Mouse (Mus musculus): ENCODE measurements at regions not wholly inside any gene's neighbourhood (a gene's known extent, or its start where the extent isn't known, plus 50 kb on each side); places are given as distances from the start of the nearest gene placed in this dataset.
A peak's percentile ranks its signal among the peaks of the same experiment; 100 is the strongest.

DNA sequence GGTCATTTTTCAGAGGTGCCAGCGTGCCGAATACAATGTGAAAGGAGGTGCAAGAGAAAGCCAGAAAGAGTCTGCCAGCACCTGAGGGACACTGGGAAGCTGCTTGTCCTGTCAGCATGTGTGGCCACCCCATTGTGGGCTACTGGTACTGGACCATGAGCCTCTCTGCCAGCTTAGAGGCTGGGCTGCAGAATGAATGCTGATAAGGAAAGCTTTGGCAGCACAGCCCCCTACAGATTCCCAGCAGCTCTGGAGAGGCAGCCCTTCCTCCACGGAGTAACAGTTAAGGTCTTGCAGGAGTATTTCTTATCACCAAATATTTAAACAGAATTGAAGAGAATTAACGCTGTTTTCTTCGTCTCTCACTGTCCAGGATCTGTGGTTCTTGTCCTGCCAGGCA, 199.5 kb downstream of the Gadd45g start:
- Histone ChIP-seq H3K27ac (no peak overlapping the region), H3K9ac (no peak overlapping the region), H3K4me3 (replicated peaks) (no peak overlapping the region), H3K4me2 (replicated peaks) (peak overlapping the region; percentile 22), H3K27me3 (replicated peaks) (no peaks in the 10 kb centered on the region), H3K4me1 (replicated peaks) (peaks cover 21% of the 10 kb centered on the region), H3K9me3 (no peaks in the 10 kb centered on the region), H3K36me3 (no peaks in the 10 kb centered on the region)
- no peak for ATAC-seq
- 30% methylated on average over 5 of the region's 5 CpGs for WGBS

DNA sequence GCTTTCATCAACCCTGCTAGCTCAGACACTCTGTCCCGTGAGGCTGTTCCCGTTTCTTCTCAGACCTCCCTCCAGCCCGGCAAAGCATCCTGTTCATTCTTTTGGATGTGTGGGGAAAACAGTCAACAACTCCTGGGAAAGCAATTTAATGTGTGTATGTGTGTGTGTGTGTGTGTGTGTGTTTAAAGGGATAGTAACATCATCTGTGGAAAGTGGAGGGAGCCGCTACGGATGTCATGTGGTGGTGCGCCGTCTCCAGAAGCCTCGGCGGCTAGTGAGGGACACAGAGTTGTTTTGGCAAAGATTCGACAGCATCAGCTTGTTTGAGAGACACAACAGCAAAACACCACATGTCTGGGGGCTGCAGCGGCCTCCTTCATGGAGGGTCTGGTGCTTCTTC, 200.2 kb downstream of the Gadd45g start:
- WGBS, result 56% methylated on average over 11 of the region's 11 CpGs

DNA sequence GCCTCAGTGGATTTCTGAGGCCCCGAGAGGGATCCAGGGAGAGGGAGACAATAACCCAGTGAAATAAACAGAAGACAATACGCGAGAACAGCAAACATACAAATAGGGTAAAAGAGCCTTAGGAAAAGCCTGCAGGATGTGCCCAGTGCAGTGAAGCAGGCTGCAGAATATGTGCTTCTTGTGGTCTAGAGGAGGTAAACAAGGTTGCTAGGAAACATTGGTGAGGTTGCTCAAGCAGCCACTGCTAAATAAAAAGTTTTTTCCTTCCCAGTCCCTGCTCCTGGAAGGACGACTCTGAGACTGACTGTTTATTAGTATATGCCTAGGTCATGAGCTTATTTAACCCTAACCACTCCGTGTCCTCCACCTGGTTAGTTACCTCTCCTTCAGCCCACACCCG, 201.5 kb downstream of the Gadd45g start:
- 71% methylated on average over 6 of the region's 6 CpGs for WGBS
- Histone ChIP-seq H3K9me3 (no peaks in the 10 kb centered on the region), H3K27me3 (replicated peaks) (no peaks in the 10 kb centered on the region), H3K4me3 (replicated peaks) (no peak overlapping the region), H3K4me1 (replicated peaks) (peaks cover 7% of the 10 kb centered on the region; the same call in 1 of the 2 replicates), H3K4me2 (replicated peaks) (no peak overlapping the region), H3K36me3 (no peaks in the 10 kb centered on the region), H3K27ac (no peak overlapping the region), H3K9ac (no peak overlapping the region)
- ATAC-seq, result no peak

More for the DNA sequence above, 200.2 kb downstream of the Gadd45g start:
- Histone ChIP-seq H3K27ac (peak overlapping the region; percentile 17; the same call in 1 of the 2 replicates), H3K4me3 (replicated peaks) (no peak overlapping the region), H3K9ac (no peak overlapping the region), H3K4me1 (replicated peaks) (peaks cover 15% of the 10 kb centered on the region), H3K4me2 (replicated peaks) (no peak overlapping the region), H3K9me3 (no peaks in the 10 kb centered on the region), H3K36me3 (no peaks in the 10 kb centered on the region), H3K27me3 (replicated peaks) (no peaks in the 10 kb centered on the region)
- 0 out of 2 replicates have a peak, but pooled peaks have one; percentile 19 for ATAC-seq

DNA sequence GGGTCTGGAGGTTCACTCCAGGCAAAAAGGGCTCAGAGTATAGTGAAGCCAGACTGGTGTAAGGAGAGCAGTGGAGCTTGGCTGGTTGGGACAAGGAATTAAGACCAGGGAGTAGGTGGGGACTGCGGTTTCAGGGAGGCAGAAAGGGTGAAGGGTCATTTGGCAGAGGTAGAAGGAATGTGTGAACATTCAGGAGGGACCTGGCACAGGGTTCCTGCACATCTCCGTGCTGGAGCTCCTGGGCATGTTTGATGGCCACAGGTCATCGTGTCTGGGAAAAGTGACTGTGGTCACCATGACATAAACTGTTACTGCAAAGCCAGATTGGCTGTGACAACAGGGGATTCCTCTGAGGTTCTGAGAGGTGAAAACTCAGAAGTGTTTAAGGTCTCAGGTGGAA, 202.3 kb downstream of the Gadd45g start:
- Histone ChIP-seq H3K27me3 (replicated peaks) (no peaks in the 10 kb centered on the region), H3K9me3 (no peaks in the 10 kb centered on the region), H3K4me3 (replicated peaks) (no peak overlapping the region), H3K4me1 (replicated peaks) (peaks cover 7% of the 10 kb centered on the region; the same call in 1 of the 2 replicates), H3K9ac (no peak overlapping the region), H3K27ac (no peak overlapping the region), H3K4me2 (replicated peaks) (no peak overlapping the region), H3K36me3 (no peaks in the 10 kb centered on the region)
- no peak for ATAC-seq
- 78% methylated on average over 3 of the region's 3 CpGs for WGBS

DNA sequence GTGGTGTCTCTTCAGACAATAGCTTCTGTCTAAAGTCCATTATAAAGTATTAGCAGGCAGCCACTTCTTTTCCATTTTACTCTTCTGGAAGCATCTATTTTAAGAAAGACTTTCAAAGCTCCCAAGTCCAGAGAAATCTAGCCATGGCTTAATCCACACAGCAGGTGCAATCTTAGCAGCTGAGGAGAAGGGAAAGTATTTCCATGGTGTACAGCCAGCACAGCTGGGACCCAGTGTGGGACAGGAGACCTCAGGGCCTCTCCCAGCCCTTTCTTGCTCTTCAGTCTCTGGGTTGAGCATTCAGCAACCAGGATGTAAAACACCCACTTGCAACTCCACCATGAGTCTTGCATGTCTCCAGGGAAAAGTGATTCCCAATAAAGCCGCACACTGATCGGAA, 202.8 kb downstream of the Gadd45g start:
- Histone ChIP-seq H3K27ac (no peak overlapping the region), H3K4me3 (replicated peaks) (no peak overlapping the region), H3K9ac (no peak overlapping the region), H3K9me3 (no peaks in the 10 kb centered on the region), H3K4me1 (replicated peaks) (peaks cover 7% of the 10 kb centered on the region; the same call in 1 of the 2 replicates), H3K36me3 (no peaks in the 10 kb centered on the region), H3K4me2 (replicated peaks) (no peak overlapping the region), H3K27me3 (replicated peaks) (no peaks in the 10 kb centered on the region)
- 100% methylated on average over 2 of the region's 2 CpGs for WGBS
- no peak for ATAC-seq

DNA sequence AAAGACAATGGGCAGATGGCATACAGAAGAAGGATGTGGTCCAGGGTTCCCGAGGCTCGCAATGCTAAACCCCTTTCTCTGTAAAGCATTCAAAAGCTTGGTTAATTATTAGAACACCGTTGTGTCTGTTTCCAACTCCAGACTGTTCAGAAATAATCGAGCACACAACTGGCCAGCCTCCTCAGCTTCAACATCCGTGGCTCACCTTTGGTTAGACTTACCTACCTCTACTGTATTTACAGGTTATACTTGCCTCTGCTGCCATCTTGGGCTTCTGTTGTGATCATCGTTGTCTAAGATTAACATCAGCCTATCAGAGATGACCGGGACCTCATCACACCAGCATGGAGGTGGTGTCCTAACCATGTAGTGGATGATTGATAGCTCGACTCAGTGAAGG, 209.3 kb downstream of the Gadd45g start:
- no peak for ATAC-seq

DNA sequence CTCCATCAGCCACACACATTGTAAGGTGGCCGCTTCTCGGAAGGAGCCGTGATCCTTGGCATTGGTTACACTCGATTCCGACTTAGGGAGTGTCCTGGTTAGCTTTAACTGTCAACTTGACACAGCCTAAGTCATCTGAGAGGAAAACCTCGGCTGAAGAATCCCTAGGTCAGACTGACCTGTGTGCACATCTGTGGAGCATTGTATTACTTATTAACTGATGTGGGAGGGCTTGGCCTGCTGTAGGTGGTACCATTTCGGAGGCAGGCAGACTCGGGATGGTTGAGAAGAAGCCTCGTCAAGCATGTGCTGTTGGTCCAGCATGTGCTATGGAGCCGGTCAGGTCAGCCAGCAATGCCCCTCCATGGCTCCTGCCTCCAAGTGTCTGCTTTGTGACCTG, 211.0 kb downstream of the Gadd45g start:
- 44% methylated on average over 10 of the region's 10 CpGs for WGBS
- H3K9me3 ChIP-seq, result no peaks in the 10 kb centered on the region
- H3K27me3 ChIP-seq (replicated peaks), result no peaks in the 10 kb centered on the region
- H3K4me2 ChIP-seq (replicated peaks), result no peak overlapping the region
- H3K4me3 ChIP-seq (replicated peaks), result no peak overlapping the region
- H3K9ac ChIP-seq, result no peak overlapping the region
- peaks cover 5% of the 10 kb centered on the region; the same call in 1 of the 2 replicates for H3K4me1 ChIP-seq (replicated peaks)
- no peaks in the 10 kb centered on the region for H3K36me3 ChIP-seq
- H3K27ac ChIP-seq, result no peak overlapping the region
- ATAC-seq, result no peak

More for the DNA sequence above, 209.3 kb downstream of the Gadd45g start:
- no peaks in the 10 kb centered on the region for H3K9me3 ChIP-seq
- peaks cover 5% of the 10 kb centered on the region; the same call in 1 of the 2 replicates for H3K4me1 ChIP-seq (replicated peaks)
- H3K4me3 ChIP-seq (replicated peaks), result no peak overlapping the region
- no peak overlapping the region for H3K27ac ChIP-seq
- H3K4me2 ChIP-seq (replicated peaks), result no peak overlapping the region
- no peak overlapping the region for H3K9ac ChIP-seq
- 87% methylated on average over 8 of the region's 8 CpGs for WGBS
- H3K27me3 ChIP-seq (replicated peaks), result no peaks in the 10 kb centered on the region
- no peaks in the 10 kb centered on the region for H3K36me3 ChIP-seq

DNA sequence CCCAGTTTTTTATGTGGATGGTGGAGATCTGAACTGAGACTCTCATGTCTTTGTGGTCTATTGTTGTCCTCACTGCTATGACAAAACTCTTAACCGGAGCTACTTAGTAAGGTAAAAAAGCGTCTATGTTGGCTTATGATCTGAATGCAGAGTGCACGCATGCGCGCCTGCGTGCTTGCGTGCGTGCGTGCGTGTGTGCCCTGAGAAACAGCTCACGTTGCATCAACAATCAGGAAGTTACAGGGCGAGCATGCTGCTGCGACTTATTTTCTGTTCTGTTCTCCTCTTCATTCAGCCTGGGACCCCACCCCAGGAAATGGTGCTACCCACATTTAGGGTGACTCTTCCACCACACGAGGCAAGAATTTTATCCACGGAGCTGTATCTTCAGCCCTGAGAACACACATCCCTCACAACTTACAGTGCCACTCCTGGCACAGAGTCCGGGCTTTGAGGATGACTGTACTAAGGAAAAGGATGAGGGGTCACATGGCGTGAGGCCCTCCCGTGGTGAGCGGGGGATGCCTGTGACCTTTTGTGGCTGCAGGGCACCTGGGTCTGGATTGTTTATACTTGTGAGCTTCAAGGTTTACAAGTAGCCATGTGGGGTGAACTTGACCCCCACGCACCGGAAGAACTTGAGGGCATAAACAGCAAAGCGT, 213.4 kb downstream of the Gadd45g start:
- Histone ChIP-seq H3K27me3 (replicated peaks) (no peaks in the 10 kb centered on the region), H3K4me2 (replicated peaks) (no peak overlapping the region; the same call in 1 of the 2 replicates), H3K4me1 (replicated peaks) (peaks cover 5% of the 10 kb centered on the region; the same call in 1 of the 2 replicates), H3K9ac (no peak overlapping the region), H3K4me3 (replicated peaks) (no peak overlapping the region), H3K27ac (peak overlapping the region; percentile 61; the same call in 1 of the 2 replicates), H3K36me3 (no peaks in the 10 kb centered on the region), H3K9me3 (no peaks in the 10 kb centered on the region)
- ATAC-seq, result peak; percentile 58
- 67% methylated on average over 22 of the region's 22 CpGs for WGBS

DNA sequence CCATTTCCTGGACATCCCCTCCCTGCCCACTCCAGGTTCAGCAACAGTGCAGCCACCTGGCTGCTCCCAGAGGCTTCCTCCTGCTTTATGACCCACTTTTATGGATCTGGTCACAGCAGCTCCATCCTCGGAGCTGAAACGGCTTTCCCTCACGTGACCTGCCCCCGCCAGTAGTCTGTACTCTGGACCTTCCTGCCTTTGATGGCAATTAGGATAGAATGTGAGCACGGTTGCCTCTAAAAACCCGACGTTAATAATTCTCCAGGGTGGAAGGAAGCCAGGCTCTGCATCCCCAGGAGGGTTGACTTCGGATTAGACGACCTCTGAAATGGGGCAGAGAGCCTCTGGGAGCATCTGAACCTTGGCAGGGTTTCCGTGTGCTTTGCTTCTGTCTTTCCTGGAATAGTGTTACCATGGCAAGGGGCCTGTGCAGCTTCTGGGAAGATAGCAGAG, 214.0 kb downstream of the Gadd45g start:
- peak overlapping the region; percentile 61; the same call in 1 of the 2 replicates for H3K27ac ChIP-seq
- no peak overlapping the region; the same call in 1 of the 2 replicates for H3K4me2 ChIP-seq (replicated peaks)
- no peaks in the 10 kb centered on the region for H3K9me3 ChIP-seq
- H3K27me3 ChIP-seq (replicated peaks), result no peaks in the 10 kb centered on the region
- no peaks in the 10 kb centered on the region for H3K36me3 ChIP-seq
- H3K9ac ChIP-seq, result no peak overlapping the region
- H3K4me1 ChIP-seq (replicated peaks), result peaks cover 5% of the 10 kb centered on the region; the same call in 1 of the 2 replicates
- H3K4me3 ChIP-seq (replicated peaks), result no peak overlapping the region
- WGBS, result 32% methylated on average over 10 of the region's 10 CpGs
- ATAC-seq, result peak; percentile 93

DNA sequence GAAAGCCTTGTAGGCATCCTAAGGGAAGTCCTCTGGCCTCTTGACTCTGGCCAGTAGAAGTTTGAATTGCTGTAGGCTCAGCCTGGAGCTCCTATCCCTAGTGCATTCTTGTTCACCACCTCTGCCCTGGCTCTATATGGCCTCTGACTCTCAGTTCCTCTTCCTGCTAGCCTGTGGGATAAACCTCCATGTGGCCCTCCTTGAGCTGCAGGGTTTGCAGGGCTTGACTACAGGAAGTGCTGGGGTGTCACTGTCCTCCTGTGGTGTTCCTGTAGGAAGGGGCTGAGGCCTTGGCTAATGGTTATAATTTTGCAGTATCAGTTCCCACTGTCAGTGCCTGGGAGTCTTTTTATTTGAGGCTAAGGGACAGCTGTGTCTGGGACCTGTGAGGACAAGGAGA, 215.0 kb downstream of the Gadd45g start:
- Histone ChIP-seq H3K9ac (no peak overlapping the region), H3K27me3 (replicated peaks) (no peaks in the 10 kb centered on the region), H3K36me3 (no peaks in the 10 kb centered on the region), H3K27ac (0 out of 2 replicates have a peak overlapping the region, but pooled peaks have one; percentile 5), H3K4me3 (replicated peaks) (no peak overlapping the region), H3K9me3 (no peaks in the 10 kb centered on the region), H3K4me2 (replicated peaks) (no peak overlapping the region), H3K4me1 (replicated peaks) (peaks cover 5% of the 10 kb centered on the region; the same call in 1 of the 2 replicates)
- ATAC-seq, result no peak

DNA sequence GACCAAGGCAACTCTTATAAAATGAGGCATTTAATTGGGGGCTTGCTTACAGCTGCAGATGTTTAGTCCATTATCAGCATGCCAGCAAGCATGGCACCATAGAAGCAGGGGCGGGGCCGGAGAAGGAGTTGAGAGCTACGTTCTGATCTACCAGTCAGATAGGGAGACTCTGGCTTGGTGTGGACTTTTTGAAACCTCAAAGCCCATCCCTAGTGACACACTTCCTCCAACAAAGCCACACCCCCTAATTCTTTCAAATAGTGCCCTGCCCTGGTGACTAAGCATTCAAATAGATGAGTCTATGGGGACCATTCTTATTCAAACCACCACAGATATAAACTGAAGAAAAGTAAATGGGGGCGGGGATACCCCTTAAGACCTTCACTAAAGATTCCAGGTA, 215.4 kb downstream of the Gadd45g start:
- Histone ChIP-seq H3K27ac (0 out of 2 replicates have a peak overlapping the region, but pooled peaks have one; percentile 5), H3K4me1 (replicated peaks) (peaks cover 5% of the 10 kb centered on the region; the same call in 1 of the 2 replicates), H3K4me3 (replicated peaks) (no peak overlapping the region), H3K27me3 (replicated peaks) (no peaks in the 10 kb centered on the region), H3K9ac (no peak overlapping the region), H3K36me3 (no peaks in the 10 kb centered on the region), H3K9me3 (no peaks in the 10 kb centered on the region), H3K4me2 (replicated peaks) (no peak overlapping the region)
- ATAC-seq, result 0 out of 2 replicates have a peak, but pooled peaks have one; percentile 15
- 78% methylated on average over 4 of the region's 4 CpGs for WGBS

DNA sequence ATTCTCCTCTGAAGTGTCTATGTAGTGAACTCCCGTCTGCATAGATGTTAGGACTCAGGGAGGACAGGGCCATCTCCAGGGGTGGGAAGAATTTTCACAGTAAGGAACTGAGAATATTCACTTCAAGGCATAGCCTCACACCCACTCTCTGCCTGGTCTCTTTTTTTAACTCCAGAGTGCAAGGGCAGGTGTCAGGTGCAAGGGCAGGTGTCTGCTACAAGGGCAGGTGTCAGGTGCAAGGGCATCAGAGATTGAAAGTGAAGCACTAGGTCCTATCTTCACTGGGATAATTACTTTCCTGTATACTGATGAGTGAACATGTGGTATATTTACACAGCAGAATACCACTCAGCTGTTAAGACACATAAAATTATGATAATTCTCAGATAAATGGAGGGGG, 216.1 kb downstream of the Gadd45g start:
- Histone ChIP-seq H3K9ac (no peak overlapping the region), H3K9me3 (no peaks in the 10 kb centered on the region), H3K4me1 (replicated peaks) (peaks cover 9% of the 10 kb centered on the region; the same call in 1 of the 2 replicates), H3K4me3 (replicated peaks) (no peak overlapping the region), H3K27me3 (replicated peaks) (no peaks in the 10 kb centered on the region), H3K27ac (no peak overlapping the region), H3K36me3 (no peaks in the 10 kb centered on the region), H3K4me2 (replicated peaks) (no peak overlapping the region)
- WGBS, result 90% methylated on average over 1 of the region's 1 CpGs
- no peak for ATAC-seq

DNA sequence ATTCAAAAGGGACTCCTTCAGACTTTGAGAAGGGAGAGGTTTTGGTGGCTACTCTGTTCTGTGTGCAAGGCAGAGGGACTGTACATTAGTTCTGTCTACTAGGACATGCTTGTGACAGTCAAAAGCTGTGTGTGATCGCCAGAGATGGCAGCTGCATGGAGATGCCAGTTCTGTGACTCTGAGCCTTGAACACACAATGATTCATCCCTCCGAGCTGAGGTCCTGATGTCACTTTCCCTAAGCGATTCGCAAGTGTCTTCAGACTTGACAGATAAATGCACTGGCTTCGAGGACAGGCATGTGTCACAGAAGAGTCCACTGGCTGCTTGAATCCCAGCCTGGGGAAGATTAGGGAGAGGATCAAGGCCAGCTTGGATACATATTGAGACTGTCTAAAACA, 218.8 kb downstream of the Gadd45g start:
- Histone ChIP-seq H3K4me1 (replicated peaks) (0 out of 2 replicates have a peak, but pooled peaks cover 15% of the 10 kb centered on the region), H3K4me2 (replicated peaks) (no peak overlapping the region), H3K36me3 (no peaks in the 10 kb centered on the region), H3K4me3 (replicated peaks) (no peak overlapping the region), H3K9me3 (no peaks in the 10 kb centered on the region), H3K9ac (no peak overlapping the region), H3K27me3 (replicated peaks) (no peaks in the 10 kb centered on the region), H3K27ac (no peak overlapping the region)
- ATAC-seq, result no peak
- WGBS, result 70% methylated on average over 5 of the region's 5 CpGs

Measured in intestine, embryonic 15.5 days (tissue).